Mouse (Mus musculus) heart, postnatal 25 days (tissue): ENCODE results near the gene Abcb5. TPM values are rescaled to one million over a fixed set of nuclear protein-coding genes. Genes with fewer than 3 reads are reported as not detected.
"Not testable (repeated sequence)": the region's sequence is repeated elsewhere in the genome, so short reads cannot be mapped to it uniquely, and the experiment has no call there.

Experiments used
- DNase-seq: peaks from one replicate; pipeline ENCODE4 v3.0.0; 2022; ENCODE audit warnings: low spot score
- intact Hi-C: fragments of 180-260 bp; cut with DNase I; formaldehyde crosslinking; loops from one replicate; pipeline ENCODE4 v1.15.1; 2025
- total RNA-seq, 2 experiments: library from RNA; stranded (reverse); gene quantifications; 2 replicates each; pipeline ENCODE4 v1.2.3; 2021

Gene Abcb5
- total RNA-seq = not detected

- DNase-seq = no peak
- intact Hi-C loops = no loop called here
Observed at GRCm38 (mm10) chr12:118966321-118966720, at the start of gene Abcb5. Gene Abcb5, minus strand, starts transcription at chr12:118966421.

- intact Hi-C loops = loop anchor here (10.0 kb wide), 1 partner anchor 326 kb away; no protein-coding TSS in a partner anchor
- no peak for DNase-seq
Observed at GRCm38 (mm10) chr12:118999230-118999629, 33.0 kb upstream of the Abcb5 start.

GRCm38 (mm10) chr12:118994328-118995166 lies 28.3 kb upstream of the Abcb5 start:
- intact Hi-C loops = loop anchor here (10.0 kb wide), 1 partner anchor 330 kb away; no protein-coding TSS in a partner anchor
- no peak for DNase-seq

GRCm38 (mm10) chr12:118984852-118985251 lies 18.6 kb upstream of the Abcb5 start:
- intact Hi-C loops = no loop called here
- DNase-seq = no peak

GRCm38 (mm10) chr12:118930386-118931318 lies 35.6 kb downstream of the Abcb5 start:
- intact Hi-C loops = no loop called here
- peak; percentile 1 for DNase-seq

GRCm38 (mm10) chr12:118926813-118927281 lies 39.4 kb downstream of the Abcb5 start:
- no peak for DNase-seq
- intact Hi-C loops = loop anchor here (5.0 kb wide), 1 partner anchor 1055 kb away; no protein-coding TSS in a partner anchor

GRCm38 (mm10) chr12:118923874-118924273 lies 42.3 kb downstream of the Abcb5 start:
- DNase-seq, intact Hi-C loops: not testable (repeated sequence)

GRCm38 (mm10) chr12:118917771-118918170 lies 48.5 kb downstream of the Abcb5 start:
- DNase-seq = no peak
- intact Hi-C loops = no loop called here

- intact Hi-C loops = no loop called here
- DNase-seq = no peak
Observed at GRCm38 (mm10) chr12:118910360-118910759, 55.9 kb downstream of the Abcb5 start.

GRCm38 (mm10) chr12:118902249-118902648 lies 64.0 kb downstream of the Abcb5 start:
- intact Hi-C loops = no loop called here
- no peak for DNase-seq

- DNase-seq = peak; percentile 11
Observed at GRCm38 (mm10) chr12:118887964-118888363, 78.3 kb downstream of the Abcb5 start.

GRCm38 (mm10) chr12:118882790-118883189 lies 83.4 kb downstream of the Abcb5 start:
- intact Hi-C loops = no loop called here
- no peak for DNase-seq

More at GRCm38 (mm10) chr12:118887964-118888363, 78.3 kb downstream of the Abcb5 start:
- intact Hi-C loops = no loop called here

- no peak for DNase-seq
- intact Hi-C loops = no loop called here
Observed at GRCm38 (mm10) chr12:118872673-118873072, 93.5 kb downstream of the Abcb5 start.

GRCm38 (mm10) chr12:118856151-118856550 lies 110.1 kb downstream of the Abcb5 start:
- DNase-seq = no peak
- intact Hi-C loops = loop anchor here (5.0 kb wide), 1 partner anchor 1034 kb away; no protein-coding TSS in a partner anchor

GRCm38 (mm10) chr12:118854831-118855453 lies 111.3 kb downstream of the Abcb5 start:
- intact Hi-C loops = loop anchor here (1.0 to 5.0 kb wide), 3 partner anchors 398 to 1033 kb away; no protein-coding TSS in a partner anchor
- no peak for DNase-seq

- no peak for DNase-seq
- intact Hi-C loops = loop anchor here (2.0 kb wide), 1 partner anchor 862 kb away; no protein-coding TSS in a partner anchor
Observed at GRCm38 (mm10) chr12:118854401-118854800, 111.8 kb downstream of the Abcb5 start.

GRCm38 (mm10) chr12:118853331-118853730 lies 112.9 kb downstream of the Abcb5 start:
- intact Hi-C loops = no loop called here

GRCm38 (mm10) chr12:118850851-118851410 lies 115.3 kb downstream of the Abcb5 start:
- intact Hi-C loops = no loop called here
- DNase-seq = no peak

More at GRCm38 (mm10) chr12:118853331-118853730, 112.9 kb downstream of the Abcb5 start:
- no peak for DNase-seq

- DNase-seq = no peak
- intact Hi-C loops = no loop called here
Observed at GRCm38 (mm10) chr12:118849996-118850395, 116.2 kb downstream of the Abcb5 start.
